Mouse (Mus musculus): ENCODE measurements around the gene 2010111I01Rik. TPM values are rescaled to one million over a fixed set of nuclear protein-coding genes. Genes with fewer than 3 reads are reported as not detected.
A peak's percentile ranks its signal among the peaks of the same experiment; 100 is the strongest.

2010111I01Rik gene
- polyA plus RNA-seq, 1 experiment: 123 TPM

DNA sequence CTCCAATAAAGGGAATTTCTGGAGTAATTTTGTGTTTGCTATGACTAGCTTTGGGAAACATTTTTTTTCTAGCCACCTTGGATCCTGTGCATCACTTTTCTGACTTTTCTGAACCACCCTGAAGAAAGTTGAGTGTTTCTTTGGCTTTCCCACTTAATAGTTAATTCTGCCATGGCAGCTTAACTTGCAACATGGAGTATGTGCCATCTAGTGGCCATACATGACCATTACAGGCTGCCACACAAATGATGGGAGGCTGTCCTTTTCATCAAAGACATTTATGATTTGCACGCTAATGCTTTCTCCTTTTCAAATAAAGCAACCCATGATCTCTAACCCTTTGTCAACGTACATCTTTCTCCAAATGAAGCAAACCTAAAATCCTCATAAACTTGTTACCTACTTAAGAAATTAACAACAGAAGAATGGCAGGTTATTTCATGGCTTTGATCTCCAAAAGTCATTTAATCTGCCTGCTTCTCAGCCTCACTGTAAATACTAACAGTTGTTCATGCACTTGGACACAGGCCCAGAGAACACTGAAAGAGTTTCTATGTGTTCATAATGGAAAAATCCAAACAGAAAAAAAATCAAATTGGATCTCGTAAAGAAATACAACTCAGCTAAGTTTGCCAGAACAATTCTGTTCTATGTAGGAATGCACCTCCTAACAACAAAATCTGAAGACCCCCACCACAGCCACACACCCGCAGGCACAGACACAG, 368.0 kb downstream of the 2010111I01Rik start:
- H3K4me1 ChIP-seq (ENCODE audit: control insufficient read depth, insufficient read depth, low read length): no peaks in the 10 kb centered on the region
- no peak overlapping the region for H3K4me3 ChIP-seq (ENCODE audit: insufficient read depth, low read length)
- TF ChIP-seq CTCF (IDR thresholded peaks at IDR 0.05; ENCODE audit: low read depth, low read length) (no peak), POLR2A (IDR thresholded peaks at IDR 0.05; ENCODE audit: borderline replicate concordance, low read depth, low read length) (no peak)
- H3K27ac ChIP-seq (ENCODE audit: insufficient read depth, low read depth, low read length): no peak overlapping the region

DNA sequence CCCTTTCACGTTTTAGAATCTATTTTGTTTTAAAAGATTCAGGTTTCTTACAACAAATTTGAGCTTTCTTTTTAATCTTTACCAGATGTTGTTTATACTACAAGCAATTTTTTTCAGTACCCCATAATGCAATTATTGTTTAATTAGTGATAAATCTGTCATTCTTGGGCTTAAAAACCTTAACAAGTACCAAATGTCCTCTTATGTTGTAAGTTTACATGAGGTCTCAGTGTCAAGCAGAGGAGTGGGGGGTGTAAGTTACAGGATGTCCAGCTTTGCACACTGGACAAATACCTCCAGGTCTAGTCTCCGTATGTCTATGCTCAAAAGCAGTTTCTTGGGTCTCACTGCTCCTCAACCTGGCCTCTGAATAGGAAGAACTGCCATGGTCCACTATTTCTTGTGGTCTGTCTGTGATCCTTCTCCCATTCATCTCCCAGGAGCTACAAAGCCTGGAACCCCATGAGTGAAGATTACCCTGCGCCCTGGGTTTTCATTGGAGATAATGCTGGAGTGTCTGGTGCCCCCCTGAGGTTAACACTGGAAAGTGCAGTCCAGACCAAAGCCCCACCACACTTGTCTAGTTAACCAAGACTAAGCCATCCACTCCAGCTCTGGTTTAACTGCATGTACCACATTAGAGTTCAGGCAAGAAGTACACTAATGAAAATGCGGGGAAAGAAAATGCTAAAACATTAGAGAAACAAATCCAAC, 370.9 kb downstream of the 2010111I01Rik start:
- Histone ChIP-seq H3K4me3 (ENCODE audit: insufficient read depth, low read length) (no peak overlapping the region), H3K4me1 (ENCODE audit: control insufficient read depth, insufficient read depth, low read length) (no peaks in the 10 kb centered on the region), H3K27ac (ENCODE audit: insufficient read depth, low read depth, low read length) (no peak overlapping the region)
- TF ChIP-seq POLR2A (IDR thresholded peaks at IDR 0.05; ENCODE audit: borderline replicate concordance, low read depth, low read length): no peak
- peak; percentile 56 for TF ChIP-seq CTCF (IDR thresholded peaks at IDR 0.05; ENCODE audit: low read depth, low read length)

DNA sequence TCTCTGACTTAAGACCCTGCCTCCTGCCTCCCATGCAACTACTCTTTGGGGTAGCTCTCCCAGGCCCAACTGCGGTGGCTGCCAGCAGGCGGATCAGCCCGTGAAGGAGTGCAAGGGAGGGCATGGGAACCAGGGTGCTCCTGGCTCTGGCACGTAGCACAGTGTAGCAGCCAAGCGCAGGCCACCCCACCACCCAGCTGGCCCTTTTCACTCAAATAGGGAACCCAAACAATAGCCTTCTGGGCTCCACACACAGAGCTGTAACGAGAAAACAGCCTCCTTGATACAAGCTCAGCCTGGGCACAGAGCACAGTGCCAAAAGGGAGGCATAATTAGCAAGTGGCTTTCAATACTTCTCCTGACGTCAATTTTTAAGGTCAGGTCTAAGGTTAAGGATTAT, 371.6 kb downstream of the 2010111I01Rik start:
- Histone ChIP-seq H3K27ac (ENCODE audit: insufficient read depth, low read depth, low read length) (no peak overlapping the region), H3K4me3 (ENCODE audit: insufficient read depth, low read length) (no peak overlapping the region), H3K4me1 (ENCODE audit: control insufficient read depth, insufficient read depth, low read length) (no peaks in the 10 kb centered on the region; the same call in 1 of the 2 replicates)
- TF ChIP-seq POLR2A (IDR thresholded peaks at IDR 0.05; ENCODE audit: borderline replicate concordance, low read depth, low read length) (no peak), CTCF (IDR thresholded peaks at IDR 0.05; ENCODE audit: low read depth, low read length) (no peak)

DNA sequence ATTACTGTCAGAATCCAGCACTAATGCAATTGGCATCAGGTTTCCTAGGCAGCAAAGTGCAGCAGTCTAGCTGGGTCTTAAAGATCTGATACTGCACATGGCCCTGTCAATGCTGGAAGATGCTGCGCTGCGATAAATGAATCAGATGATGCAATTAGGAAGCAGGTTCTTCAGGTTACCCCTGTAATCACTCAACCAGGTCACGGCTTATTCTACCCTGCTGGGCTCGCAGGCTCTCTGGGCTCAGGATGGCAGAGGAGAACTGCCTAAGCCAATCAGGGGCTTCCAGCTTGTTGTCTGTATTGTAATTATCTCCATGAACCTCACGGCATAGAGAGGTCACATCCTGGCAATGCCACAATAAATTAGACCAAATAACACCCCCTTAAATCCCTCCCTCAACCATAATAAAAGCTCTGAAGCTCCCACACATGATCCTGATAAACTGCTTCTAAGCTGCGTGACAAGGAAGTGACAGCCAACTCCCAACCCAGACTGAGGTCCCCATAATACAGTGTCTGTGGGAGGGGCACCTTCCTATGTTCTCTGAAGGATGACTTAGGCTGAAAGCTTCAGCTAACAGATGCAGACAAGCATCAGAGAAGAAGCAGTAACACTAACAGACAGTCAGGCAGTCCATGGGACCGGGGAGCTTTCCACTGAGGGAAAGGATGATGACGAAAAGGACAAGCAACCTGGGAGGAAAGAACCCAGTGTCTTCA, 372.7 kb downstream of the 2010111I01Rik start:
- Histone ChIP-seq H3K27ac (ENCODE audit: insufficient read depth, low read depth, low read length) (no peak overlapping the region), H3K4me1 (ENCODE audit: control insufficient read depth, insufficient read depth, low read length) (peaks cover 5% of the 10 kb centered on the region; the same call in 1 of the 2 replicates), H3K4me3 (ENCODE audit: insufficient read depth, low read length) (no peak overlapping the region)
- no peak for TF ChIP-seq CTCF (IDR thresholded peaks at IDR 0.05; ENCODE audit: low read depth, low read length)
- TF ChIP-seq POLR2A (IDR thresholded peaks at IDR 0.05; ENCODE audit: borderline replicate concordance, low read depth, low read length): no peak

DNA sequence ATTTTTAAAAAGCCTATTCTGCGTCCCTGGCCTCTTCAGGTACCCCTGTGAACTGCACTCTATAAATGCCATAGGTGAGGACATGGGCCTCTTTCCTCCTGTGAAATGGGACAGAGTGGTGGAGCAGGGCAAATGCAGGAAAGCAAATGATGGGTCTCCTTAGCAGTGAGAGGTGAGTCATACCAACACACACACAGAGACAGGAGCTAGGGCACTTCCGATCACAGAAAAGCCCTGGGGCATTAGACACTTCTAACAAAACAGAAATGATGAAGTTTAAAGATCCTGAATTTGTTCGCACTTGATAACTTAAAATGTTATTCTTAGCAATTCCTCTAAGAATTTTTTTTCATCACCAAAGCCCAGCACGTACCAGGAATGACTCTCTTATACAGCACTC, 375.3 kb downstream of the 2010111I01Rik start:
- Histone ChIP-seq H3K27ac (ENCODE audit: insufficient read depth, low read depth, low read length) (no peak overlapping the region), H3K4me1 (ENCODE audit: control insufficient read depth, insufficient read depth, low read length) (peaks cover 13% of the 10 kb centered on the region; the same call in 1 of the 2 replicates)

DNA sequence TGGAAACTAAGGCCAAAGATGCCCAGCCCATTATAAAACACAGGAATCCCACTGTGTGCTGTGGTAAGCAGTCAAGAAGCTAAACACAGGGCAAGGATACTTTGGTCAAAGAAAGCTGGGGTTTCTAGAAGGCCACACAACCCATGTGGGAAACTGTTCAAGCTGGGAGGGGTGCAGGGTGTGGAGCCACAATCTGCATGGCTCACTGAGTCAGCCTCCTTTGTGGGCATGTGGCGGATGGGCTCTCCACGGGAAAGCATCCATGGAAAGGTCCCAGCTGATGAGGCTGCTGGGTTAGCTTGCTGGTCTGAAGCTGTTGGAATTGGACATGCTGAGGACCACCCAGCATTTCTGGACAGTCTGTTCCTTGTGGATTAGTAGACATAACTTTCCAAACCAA, 378.1 kb downstream of the 2010111I01Rik start:
- TF ChIP-seq POLR2A (IDR thresholded peaks at IDR 0.05; ENCODE audit: borderline replicate concordance, low read depth, low read length) (no peak), CTCF (IDR thresholded peaks at IDR 0.05; ENCODE audit: low read depth, low read length) (no peak)
- Histone ChIP-seq H3K4me3 (ENCODE audit: insufficient read depth, low read length) (no peak overlapping the region), H3K4me1 (ENCODE audit: control insufficient read depth, insufficient read depth, low read length) (peaks cover 13% of the 10 kb centered on the region; the same call in 1 of the 2 replicates), H3K27ac (ENCODE audit: insufficient read depth, low read depth, low read length) (no peak overlapping the region)

More for the DNA sequence above, 375.3 kb downstream of the 2010111I01Rik start:
- no peak for TF ChIP-seq POLR2A (IDR thresholded peaks at IDR 0.05; ENCODE audit: borderline replicate concordance, low read depth, low read length)
- TF ChIP-seq CTCF (IDR thresholded peaks at IDR 0.05; ENCODE audit: low read depth, low read length): no peak
- no peak overlapping the region for H3K4me3 ChIP-seq (ENCODE audit: insufficient read depth, low read length)

DNA sequence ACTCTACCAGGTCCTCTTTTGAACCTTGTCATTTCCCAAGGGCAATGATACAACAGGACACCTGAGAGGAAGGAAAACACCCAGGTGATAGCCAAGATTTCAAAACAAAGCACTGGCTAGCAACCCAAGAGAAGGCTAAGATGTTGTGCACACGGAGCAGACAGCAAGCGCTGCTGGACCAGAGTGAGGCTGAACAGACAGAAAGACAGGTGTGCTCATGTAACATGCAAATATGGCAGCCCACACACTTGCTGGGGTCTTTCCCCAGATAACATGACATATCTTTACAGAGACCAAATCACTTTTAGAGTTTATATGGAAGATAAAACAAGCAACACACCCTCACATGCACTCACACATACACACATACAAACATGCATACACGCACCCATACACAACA, 379.8 kb downstream of the 2010111I01Rik start:
- no peak overlapping the region for H3K27ac ChIP-seq (ENCODE audit: insufficient read depth, low read depth, low read length)
- H3K4me3 ChIP-seq (ENCODE audit: insufficient read depth, low read length): no peak overlapping the region
- H3K4me1 ChIP-seq (ENCODE audit: control insufficient read depth, insufficient read depth, low read length): peaks cover 13% of the 10 kb centered on the region; the same call in 1 of the 2 replicates
- no peak for TF ChIP-seq CTCF (IDR thresholded peaks at IDR 0.05; ENCODE audit: low read depth, low read length)
- no peak for TF ChIP-seq POLR2A (IDR thresholded peaks at IDR 0.05; ENCODE audit: borderline replicate concordance, low read depth, low read length)

DNA sequence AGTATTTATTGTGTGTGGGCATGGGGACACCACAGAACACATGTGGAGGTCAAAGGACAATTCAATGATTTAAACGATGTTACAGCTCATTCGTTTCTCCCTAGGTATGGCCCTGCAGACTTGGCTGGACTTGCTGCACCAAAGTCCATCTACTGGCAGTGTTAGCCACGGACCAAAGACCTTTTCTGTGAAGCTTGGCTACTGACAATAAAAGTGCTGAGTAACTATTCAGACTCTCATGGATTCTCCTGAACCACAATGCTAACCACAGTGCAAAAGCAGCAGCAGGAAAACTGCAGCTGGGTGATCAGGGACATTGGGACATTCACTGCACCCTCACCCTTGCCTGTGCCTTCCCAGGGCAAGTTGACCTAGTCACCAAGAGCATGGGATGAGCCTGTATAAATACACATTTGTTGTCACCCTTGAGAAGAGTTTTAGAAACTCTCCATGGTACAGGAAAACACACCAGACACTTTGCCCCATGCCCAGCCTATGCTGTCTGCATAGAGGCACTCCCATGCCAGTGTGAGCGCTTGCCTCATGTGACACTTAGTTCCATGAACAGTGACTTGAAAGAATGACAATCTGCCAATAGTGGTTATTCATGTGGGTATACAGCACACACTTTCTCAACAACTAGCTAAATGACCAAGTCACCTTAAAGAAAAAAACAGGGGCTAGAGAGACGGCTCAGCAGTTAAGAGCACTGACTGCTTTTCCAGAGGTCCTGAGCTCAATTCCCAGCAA, 381.0 kb downstream of the 2010111I01Rik start:
- H3K4me1 ChIP-seq (ENCODE audit: control insufficient read depth, insufficient read depth, low read length): peaks cover 13% of the 10 kb centered on the region; the same call in 1 of the 2 replicates
- TF ChIP-seq POLR2A (IDR thresholded peaks at IDR 0.05; ENCODE audit: borderline replicate concordance, low read depth, low read length) (no peak), CTCF (IDR thresholded peaks at IDR 0.05; ENCODE audit: low read depth, low read length) (no peak)
- no peak overlapping the region for H3K4me3 ChIP-seq (ENCODE audit: insufficient read depth, low read length)
- no peak overlapping the region for H3K27ac ChIP-seq (ENCODE audit: insufficient read depth, low read depth, low read length)

DNA sequence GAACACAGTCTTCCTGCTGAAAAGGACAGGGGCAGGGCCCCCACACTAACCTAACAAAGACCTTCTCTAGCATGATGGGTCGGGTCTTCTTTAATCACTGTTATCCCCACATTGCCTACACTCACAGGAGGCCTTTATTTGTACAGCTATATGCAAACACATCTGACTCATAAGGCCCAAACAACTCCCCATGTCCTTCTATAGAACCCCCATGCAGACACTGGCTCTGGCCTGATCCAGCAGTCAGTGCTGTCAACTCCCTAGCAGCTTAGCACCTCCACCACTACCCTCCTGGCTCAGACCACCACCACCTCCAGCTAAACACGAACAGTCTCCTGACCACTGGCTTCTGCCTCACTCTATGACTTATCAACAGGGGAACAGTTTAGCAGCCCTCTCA, 382.9 kb downstream of the 2010111I01Rik start:
- Histone ChIP-seq H3K27ac (ENCODE audit: insufficient read depth, low read depth, low read length) (no peak overlapping the region), H3K4me3 (ENCODE audit: insufficient read depth, low read length) (no peak overlapping the region), H3K4me1 (ENCODE audit: control insufficient read depth, insufficient read depth, low read length) (peaks cover 6% of the 10 kb centered on the region; the same call in 1 of the 2 replicates)
- TF ChIP-seq CTCF (IDR thresholded peaks at IDR 0.05; ENCODE audit: low read depth, low read length) (no peak), POLR2A (IDR thresholded peaks at IDR 0.05; ENCODE audit: borderline replicate concordance, low read depth, low read length) (no peak)

Data from bone marrow macrophage, adult 2 months (primary cell).